Mouse (Mus musculus): ENCODE measurements around the gene Slc27a3.
"Not testable (repeated sequence)": the region's sequence is repeated elsewhere in the genome, so short reads cannot be mapped to it uniquely, and the experiment has no call there.

Slc27a3 gene

DNA sequence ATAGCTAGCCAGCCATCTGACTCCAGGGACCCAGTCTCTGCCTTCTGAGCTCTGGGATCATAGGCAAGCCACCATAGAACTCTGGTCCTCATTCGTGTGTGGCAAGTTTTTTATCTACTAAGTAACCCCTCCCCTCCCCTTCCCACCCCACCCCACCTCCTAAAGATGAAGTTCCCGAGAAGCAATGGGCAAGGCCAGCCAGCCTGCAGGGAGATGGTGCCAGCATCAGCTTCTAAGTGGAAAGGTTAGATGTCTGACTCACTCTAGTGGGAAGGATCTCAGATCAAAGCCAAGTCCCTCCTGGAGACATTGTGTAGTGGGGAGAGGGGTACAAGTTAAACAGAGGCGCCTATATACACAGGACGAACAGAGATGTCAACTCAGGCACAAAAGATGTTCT lies 1.3 kb upstream of the Slc27a3 start:
- DNase-seq (ENCODE audit: extremely low spot score), result no peak

DNA sequence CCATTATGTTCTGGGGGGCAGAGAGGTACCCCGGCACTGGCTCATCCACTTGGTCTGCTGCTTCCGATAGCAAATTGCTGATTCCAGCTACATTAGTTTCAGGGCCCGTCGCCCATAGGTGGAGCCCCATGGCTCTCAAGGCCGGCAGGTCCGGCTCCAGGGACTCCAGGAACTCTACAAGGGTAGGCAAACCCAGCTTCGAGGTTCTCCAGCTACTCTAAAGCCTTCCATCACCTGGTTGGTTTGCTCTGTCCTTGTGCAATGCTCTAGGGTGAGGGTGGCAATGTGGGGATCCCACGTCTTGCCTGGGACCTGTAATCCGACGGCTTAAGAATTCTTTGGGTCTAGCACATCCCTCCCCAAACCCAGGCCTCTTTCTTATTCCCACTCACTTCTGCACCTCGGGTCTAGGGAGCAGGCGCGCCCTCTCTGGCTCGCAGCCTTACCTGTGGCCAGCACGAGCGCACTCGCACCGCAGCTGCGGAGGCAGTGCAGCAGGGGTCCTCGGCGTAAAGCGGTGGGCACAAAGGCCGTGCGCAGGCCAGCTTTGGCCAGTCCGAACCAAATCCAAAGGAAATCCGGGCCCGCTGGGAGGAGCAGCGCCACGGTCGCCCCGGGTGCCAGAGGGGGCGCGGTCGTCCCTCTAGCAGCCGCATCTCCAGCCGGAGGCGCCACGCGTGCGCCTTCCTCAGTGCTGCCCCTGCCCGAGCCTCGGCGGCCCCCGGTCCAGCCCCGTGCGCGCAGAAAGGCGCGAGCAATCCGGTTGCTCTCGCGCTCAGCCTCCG lies 820 bp downstream of the Slc27a3 start:
- DNase-seq (ENCODE audit: extremely low spot score), result peak; percentile 82

DNA sequence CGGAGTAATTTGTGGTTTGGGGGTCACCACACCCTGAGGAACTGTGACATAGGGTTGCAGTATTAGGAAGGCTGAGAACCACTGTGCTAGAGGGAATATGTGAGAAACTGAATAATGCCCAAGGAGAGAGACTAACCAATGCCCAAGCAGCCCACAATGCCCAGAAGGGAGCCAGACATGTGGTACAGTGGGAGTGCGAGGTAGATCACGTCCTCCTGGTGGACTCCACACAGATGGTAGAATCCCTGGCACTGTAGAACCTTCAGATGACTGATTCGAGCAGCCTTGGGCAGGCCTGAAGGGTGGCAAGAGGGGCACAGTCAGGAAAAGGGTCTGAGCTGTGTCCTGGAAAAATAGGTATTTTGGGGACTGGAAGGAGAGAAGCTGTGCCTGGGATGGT lies 1.5 kb downstream of the Slc27a3 start:
- DNase-seq (ENCODE audit: extremely low spot score), result no peak

DNA sequence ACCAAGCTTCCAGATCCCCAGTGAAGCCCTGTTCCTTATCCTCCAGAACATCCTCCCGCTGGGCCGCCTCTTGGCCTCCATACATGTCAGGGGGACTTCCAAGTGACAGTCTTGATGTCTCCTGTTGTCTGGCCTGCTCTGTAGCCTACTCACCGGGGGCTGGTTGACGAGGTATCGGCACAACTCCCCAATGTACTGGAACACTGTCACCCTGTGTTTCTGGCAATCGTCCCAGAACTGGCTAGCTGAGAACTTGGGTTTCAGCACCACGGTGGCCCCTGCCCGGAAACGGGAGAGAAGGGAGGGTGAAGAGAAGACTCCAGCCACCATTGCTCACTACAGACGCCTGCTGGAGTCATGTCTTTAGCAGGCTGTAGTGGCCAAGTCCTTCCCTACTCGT lies 2.3 kb downstream of the Slc27a3 start:
- no peak for DNase-seq (ENCODE audit: extremely low spot score)

DNA sequence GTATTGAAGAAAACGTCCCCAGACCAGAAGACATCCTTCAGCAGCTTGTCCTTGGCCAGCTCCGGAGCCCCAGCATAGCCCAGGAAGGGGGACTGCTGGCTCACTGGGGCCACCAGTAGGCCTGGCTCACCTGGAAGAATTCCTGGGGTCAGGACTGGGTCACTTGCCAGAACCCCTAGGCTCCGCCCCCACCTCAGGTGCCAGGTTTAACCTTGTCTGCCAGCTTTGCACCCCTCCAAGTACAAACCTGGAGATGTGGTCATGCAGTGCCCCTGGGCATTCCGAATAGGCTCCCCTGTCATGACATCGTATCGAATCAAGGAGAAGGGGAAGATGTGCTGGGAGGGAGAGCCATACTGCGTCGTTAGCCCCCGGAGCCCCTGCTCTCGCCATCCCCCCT lies 2.9 kb downstream of the Slc27a3 start:
- no peak for DNase-seq (ENCODE audit: extremely low spot score)

DNA sequence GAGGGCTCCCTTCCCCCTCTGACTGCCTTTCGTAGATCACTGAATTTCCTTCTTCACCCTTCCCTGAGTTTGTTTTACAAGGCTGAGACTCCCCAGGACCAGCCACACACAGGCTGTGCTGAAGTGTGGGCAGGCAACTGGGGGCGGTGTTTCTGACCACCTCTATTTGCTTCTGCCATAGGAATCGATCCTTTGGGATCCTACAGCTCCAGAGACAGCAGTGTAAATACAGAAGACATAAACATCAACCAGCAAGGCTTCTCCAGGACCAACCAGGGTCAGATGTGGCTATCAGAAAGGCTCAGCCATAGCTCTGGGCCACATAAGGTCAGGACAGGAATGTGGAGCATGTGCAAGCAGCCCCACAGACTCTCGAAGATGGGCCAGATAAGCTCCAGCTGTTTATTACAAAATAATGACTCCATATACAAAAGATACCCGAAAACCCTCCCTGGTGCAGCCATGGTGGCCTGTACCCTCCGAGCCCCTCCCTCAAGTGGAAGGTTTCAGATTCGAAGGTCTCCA lies 4.8 kb downstream of the Slc27a3 start:
- no peak for DNase-seq (ENCODE audit: extremely low spot score)

DNA sequence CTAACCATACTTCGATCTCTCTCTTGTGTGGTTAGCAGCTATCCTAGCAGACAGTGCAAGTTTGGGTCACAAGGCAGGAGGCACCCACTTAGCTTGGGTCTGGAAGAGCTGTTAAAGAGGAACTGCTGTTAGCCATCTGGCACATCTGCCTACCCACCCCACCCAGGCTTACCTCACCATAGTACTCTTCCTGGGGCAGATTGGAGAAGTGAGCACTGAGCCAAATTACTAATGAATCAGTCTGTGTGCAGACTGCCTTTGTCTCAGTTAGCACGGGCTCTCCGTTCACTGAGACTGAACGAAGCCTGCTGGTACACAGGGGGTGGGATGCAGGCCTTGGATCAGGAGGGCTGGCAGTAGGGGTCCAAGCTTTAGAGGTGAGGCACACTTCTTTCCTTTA lies 6.0 kb downstream of the Slc27a3 start:
- DNase-seq (ENCODE audit: extremely low spot score), result no peak

DNA sequence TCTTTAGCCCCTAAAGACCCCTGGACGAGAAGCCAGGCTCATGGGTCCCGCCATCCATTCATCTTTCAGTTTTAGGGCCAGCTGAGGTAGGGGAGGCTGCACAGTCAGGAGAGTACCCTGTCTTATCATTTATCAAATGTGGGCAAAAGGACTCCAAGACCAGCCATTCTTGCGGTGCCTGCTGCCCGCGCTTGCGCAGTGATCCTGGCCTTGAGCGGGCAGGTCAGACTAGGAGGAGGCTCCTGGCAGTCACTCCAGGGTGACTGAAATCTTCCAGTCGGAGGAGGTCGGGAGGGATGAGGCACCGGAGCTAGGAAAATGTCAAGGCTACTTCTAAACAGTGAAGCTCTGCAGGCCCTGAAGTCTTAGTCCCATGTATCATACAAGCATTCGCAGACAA lies 8.0 kb downstream of the Slc27a3 start:
- no peak for DNase-seq (ENCODE audit: extremely low spot score)

DNA sequence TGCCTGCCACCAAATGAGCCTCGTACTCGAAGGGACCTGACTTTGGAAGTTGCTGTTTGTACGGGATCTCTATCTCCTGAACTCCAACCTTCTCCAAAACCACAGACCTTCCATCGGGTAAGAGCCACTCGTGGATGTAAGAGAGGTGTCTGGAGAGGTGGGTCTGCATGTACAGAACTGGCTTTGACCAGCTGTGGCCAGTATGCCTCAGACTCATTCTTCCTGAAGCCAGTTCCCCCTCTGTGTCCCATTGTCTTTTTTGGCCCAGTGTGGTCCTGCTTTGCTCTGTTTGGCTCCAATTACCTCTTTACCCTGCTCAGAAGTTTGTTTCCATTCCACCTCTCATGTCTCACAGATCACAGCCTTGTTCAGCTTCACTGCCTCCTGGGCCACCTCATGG lies 11.2 kb downstream of the Slc27a3 start:
- DNase-seq (ENCODE audit: extremely low spot score), result no peak

DNA sequence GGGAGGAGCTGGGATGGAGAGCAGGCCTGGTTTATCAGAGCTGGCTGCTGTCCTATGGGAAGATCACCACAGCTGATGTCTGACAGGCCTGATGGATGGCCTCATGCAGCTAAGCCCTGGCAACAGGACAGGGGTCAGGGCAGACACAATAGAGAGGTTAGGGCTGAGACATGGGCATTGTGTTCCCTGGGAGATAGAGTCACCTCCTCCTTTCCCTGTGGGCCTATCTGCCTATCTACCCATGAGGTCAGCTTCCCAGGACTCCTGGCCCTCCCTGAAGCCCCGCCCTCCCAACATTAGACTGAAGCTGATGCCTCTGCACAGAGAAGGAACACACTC lies 13.5 kb downstream of the Slc27a3 start:
- DNase-seq (ENCODE audit: extremely low spot score), result peak; percentile 79

DNA sequence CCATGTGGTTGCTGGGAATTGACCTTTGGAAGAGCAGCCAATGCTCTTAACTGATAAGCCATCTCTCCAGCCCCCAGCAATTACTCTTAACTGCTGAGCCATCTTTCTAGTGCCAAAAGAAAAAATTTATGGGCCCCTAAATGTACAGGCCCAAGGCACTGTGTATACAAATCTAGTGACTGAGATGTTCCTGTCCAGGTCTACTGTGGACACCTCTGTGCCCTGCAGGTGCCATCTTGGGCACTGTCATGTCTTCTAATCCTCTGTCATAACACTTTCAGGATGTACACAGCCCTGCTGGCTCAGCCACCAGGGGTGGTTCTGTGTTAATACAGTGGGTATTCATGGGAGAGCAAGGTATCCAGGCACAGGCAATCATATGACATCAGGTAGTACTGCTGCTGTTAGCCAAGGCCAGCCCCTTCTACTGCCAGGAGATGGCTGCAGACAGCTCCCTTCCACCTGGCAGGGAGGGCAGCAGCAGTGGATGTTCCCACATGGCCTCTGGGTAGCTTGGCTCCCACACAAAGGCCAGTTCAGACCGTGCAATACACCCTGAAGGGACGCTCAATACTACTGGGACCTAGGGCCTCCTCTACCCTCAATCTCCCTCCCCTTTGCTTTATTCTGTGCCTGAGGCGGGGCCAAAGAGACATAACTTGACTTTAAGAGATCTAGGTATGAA lies 14.0 kb downstream of the Slc27a3 start:
- DNase-seq (ENCODE audit: extremely low spot score), result no peak

DNA sequence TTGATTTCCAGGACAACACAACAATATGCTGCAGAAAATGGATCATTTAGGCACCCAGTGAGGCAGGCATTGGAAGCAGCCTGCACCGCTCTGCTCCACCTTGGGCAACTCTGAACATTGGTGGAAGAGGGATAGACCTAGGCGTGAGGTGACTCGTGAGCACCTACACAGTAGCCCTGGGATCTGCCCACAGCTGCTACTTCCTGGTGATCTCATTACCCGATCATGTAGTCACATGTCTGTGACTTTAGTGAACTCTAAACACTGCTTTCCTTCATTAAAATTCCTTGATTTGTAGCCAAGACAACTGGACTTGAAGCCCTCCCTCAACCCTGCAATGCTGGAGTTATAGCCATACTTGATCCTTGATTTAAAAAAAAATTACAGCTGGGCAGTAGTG lies 15.4 kb downstream of the Slc27a3 start:
- DNase-seq (ENCODE audit: extremely low spot score), result no peak

DNA sequence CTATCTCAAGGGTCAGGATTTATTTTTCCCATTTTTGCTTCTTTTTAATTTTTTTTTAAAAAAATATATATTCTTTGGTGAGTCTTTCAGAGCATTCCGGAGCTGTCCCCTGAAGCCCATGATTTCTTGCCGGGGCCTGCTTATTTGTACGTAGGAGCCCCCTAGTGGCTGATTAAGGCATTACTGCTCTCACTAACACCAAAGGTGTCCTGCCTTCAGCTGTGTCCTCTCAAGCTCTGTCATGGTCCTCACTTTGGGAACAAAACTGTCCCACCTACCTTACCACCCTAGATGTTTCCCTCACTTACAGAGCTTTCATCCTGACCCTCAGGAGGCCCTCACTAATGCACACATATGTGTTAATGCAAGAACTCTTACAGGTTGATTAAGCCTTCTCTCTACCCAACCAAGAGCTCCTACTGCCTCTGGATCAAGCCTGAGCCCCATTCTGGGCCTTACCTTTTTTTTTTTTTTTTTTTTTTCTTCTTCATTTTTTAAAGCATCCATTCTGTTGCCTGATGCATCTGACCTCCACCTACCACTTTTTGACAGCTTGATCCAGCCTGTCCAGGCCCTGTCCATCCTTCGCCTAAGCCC lies 16.2 kb downstream of the Slc27a3 start:
- DNase-seq (ENCODE audit: extremely low spot score), result peak; percentile 81

DNA sequence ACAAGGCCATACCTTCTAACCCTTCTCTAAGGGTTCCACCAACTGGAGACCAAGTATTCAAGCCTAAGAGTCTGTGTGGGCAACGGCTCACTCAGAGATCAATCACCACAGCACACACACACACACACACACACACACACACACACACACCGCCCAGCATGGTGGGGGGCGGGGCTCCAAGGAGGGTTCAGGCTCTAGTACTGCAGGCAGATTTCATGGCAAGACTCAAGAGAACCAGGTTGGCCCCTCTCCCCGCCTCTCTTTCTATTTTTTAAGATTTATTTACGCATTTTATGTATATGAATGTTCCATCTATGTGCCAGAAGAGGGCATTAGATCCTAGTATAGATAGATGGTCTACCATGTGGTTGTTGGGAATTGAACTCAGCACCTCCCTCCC lies 16.9 kb downstream of the Slc27a3 start:
- DNase-seq (ENCODE audit: extremely low spot score), result no peak

DNA sequence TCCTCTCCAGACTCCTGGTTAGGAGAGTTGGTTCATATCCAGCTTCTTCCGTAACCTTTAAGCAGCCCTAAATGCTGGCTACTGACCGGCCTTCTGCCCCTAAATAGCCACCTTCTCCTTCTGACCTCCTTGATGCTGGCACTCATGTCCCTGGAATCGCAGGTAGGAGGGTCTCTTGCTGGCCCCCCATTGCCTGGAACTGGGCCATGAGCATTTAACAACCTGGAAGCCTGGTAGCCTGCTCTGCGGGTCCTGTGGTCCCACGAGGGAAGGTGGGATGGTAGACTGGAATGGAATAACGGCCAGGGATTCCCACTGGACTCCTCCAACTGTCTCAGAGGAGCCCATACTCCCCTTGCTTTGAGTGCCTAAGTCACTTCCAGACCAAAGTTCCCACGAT lies 17.9 kb downstream of the Slc27a3 start:
- DNase-seq (ENCODE audit: extremely low spot score), result no peak

DNA sequence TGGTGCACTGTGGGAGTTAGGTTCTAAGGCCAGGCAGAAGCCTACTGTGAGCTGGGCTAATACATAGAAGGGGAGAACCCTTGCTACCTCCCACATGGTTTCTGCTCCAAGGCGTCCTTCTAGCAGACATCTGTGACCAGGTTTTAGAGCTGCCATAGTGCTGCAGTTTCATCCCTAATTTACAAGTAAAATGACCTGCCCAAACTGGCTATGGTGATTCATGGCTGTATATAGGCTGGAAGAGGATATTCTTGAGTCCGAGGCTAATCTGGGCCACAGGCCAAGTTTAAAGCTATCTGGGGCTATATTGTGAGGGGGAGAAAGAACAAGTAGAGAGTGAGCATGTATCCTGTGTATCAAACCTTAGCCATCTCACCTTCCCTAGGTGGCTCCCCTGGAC lies 20.7 kb downstream of the Slc27a3 start:
- DNase-seq (ENCODE audit: extremely low spot score), result no peak

DNA sequence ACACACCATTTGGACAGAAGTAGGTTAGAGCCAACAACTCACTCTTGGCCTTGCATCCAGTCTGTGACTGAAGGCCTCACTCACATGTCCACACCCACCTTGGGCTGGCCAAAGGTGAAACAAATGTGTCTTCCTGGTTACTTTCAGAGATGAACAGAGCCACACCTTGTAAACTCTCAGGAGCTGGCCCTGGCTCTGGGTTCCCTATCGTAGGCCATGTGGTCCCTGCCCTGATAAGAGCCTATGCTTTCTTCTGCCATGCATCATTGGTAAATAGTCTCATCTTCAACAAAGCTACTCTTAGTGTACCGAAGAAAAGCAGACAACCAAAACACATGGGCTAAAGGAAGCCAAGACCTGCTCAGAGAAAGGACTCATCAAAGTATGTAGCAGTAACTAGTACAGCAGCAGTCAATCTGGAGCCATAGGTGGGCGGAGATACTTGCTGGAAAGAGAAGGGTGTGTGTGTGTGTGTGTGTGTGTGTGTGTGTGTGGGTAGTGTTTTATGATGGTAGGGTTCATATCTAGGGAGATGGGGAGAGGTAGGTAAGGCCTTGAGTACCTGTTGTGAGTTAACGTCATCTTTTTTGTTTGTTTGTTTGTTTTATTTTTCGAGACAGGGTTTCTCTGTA lies 22.6 kb downstream of the Slc27a3 start:
- DNase-seq (ENCODE audit: extremely low spot score), result no peak

DNA sequence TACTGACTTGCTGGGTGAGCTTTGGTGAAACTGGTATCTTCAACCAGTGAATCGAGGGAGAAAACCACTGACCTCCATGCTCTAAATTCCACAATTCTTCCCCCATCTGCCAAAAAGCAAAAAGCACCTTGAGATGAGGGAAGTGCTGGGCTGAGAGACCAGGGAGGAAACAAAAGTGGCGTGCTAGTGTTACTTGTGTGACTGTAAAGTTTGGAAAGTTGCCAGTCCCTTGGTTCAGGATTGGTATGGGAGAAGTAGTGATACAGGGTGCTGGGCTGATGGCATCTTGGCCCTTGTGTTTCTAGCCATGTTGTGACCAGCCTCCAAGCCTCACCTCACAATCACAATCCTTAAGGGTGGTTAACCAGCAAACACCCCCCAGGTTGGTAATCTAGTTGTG lies 27.4 kb downstream of the Slc27a3 start:
- no peak for DNase-seq (ENCODE audit: extremely low spot score)

DNA sequence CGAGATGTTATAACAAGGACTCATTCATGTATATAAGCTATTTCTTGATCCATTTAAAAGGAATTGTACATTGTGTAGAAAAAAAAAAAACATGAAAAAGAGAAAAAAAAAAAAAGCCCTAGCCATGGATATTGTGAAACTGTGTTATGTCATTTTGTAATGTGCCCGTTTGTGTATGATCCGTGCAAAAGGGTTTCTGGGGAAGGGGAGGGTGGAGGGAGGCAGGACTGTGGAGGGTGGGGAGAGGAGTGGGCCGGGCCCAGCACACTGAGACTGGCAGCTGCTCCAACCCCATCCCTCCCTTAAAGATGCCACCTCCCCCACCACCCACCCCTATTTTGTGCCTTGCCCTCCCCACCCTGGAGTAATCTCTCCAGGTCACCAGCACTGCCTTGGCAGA lies 28.3 kb downstream of the Slc27a3 start:
- DNase-seq (ENCODE audit: extremely low spot score), result no peak

DNA sequence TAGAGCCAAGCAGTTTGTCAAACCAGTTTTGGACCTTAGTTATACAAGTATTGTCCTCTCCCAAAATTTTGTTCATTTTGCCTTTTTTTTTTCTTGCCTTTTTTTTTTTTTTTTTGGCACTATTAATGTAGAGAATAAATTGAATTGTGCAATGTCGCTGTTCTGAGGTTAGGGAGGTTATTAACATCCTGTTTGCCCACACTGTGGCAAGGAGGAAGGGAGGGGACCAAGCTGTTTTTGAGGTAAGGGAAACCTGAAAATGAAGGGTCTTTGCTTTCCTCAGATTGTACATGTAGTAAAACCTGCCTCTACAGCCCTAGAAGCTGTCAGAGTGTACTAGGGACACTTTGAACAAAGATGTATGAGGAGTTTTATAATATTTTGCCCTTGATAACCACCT lies 30.5 kb downstream of the Slc27a3 start:
- no peak for DNase-seq (ENCODE audit: extremely low spot score)

DNA sequence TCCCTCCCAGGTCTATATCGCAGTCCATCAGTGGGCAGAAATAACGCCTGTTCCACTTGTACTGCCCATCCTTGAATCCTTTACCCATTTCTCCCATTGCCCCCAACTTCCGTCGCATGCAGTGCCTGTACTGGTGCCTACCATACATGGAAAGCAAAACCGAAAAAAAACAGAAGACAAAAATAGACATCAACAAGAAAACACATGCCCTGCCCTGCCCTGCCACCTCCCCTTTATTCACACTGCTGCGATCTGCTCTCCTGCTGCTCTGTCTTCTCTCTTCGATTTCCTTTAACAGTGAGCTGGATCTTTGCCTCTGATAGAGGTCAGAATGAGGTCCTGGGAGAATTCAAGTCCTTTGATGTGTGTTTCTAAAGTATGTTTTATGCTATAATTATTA lies 31.8 kb downstream of the Slc27a3 start:
- DNase-seq (ENCODE audit: extremely low spot score), result no peak

DNA sequence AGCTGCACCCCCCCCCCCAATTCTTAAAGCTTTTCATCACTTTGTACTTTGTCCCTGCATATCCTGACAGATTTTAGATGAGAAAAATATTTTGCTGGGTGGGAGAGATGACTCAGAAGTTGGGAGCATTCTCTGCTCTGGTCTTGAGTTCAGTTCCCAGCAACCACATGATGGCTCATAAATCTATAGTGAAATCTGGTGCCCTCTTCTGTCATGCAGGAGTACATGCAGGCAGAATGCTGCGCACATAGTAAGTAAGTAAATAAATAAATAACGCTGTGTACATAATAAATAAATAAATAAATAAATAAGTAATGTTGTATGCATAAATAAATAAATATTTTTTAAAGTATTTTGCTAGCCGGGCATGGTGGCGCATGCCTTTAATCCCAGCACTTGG lies 41.9 kb downstream of the Slc27a3 start:
- DNase-seq (ENCODE audit: extremely low spot score), result no peak

DNA sequence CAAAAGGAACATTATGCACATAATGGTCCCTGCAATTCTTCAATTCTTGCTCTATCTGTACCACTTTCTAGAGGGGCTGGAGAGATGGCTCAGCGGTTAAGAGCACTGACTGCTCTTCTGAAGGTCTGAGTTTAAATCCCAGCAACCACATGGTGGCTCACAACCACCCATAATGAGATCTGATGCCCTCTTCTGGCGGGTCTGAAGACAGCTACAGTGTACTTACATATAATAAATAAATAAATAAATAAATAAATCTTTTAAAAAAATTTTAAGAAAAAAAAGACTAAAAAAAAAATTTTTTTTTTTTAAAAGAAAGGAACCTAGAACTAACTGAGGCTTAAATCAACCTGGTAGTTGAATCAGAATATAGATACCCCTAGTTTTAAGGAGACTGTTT lies 46.9 kb downstream of the Slc27a3 start:
- not testable (repeated sequence) for DNase-seq (ENCODE audit: extremely low spot score)
